In the genomic region with DNA sequence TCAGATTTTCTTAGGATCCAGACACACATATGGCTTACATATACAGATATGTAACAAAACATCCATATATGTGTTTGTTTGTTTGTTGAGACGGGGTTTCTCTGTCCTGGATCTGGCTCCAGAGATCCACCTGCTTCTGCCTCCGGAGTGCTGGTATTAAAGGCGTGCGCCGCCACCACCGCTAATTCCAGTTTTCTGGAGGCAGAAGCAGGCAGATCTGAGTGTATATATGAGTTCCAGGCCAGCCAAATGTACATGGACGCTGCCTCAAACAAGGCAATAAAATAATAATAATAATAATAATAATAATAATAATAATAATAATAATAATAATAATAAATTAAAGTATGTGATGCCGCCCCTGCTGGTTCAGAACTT, we compare ENCODE assay signal across 10 mouse cellular contexts. TPM values are rescaled to one million over a fixed set of nuclear protein-coding genes. Genes with fewer than 3 reads are reported as not detected.
A peak's percentile ranks its signal among the peaks of the same experiment; 100 is the strongest.
DNase-seq lines count a peak whose midpoint lies in the region; ATAC-seq and TF ChIP-seq lines count a peak whose summit lies in the region.
"Had no signal": no experiment of that assay in that cellular context is flagged by ENCODE, and none has a peak within 500 bp of the region (broad histone marks: within the 10 kb centered on the region; RNA-seq: fewer than 3 reads in every experiment).

No protein-coding gene starts in this region.

- 60% methylated on average over 8 of the region's 8 CpGs for WGBS in forebrain, embryonic 10.5 days
- 56% methylated on average over 8 of the region's 8 CpGs for WGBS in forebrain, embryonic 16.5 days
- 62% methylated on average over 8 of the region's 8 CpGs for WGBS in midbrain, embryonic 10.5 days
- 57% methylated on average over 8 of the region's 8 CpGs for WGBS in midbrain, embryonic 14.5 days
- WGBS in intestine, postnatal 0 days: 55% methylated on average over 8 of the region's 8 CpGs
- 54% methylated on average over 8 of the region's 8 CpGs for WGBS in neural tube, embryonic 15.5 days

- peaks cover 19% of the 10 kb centered on the region for H3K36me3 ChIP-seq in forebrain, embryonic 10.5 days (replicated peaks)
- peaks cover 3% of the 10 kb centered on the region; the same call in 1 of the 2 replicates for H3K36me3 ChIP-seq in forebrain, embryonic 16.5 days (ENCODE audit: control insufficient read depth, insufficient read depth)
- H3K36me3 ChIP-seq in midbrain, embryonic 10.5 days: peaks cover 16% of the 10 kb centered on the region
- H3K36me3 ChIP-seq in midbrain, embryonic 14.5 days (ENCODE audit: control insufficient read depth, insufficient read depth, low read length): peaks cover 14% of the 10 kb centered on the region
- peaks cover 4% of the 10 kb centered on the region; the same call in 1 of the 2 replicates for H3K36me3 ChIP-seq in intestine, postnatal 0 days (ENCODE audit: control insufficient read depth, insufficient read depth)
- peaks cover 13% of the 10 kb centered on the region for H3K36me3 ChIP-seq in neural tube, embryonic 15.5 days
- H3K36me3 ChIP-seq: liver, embryonic 13.5 days had no signal

- no peak for TF ChIP-seq CTCF in intestine, postnatal 0 days (IDR thresholded peaks at IDR 0.05; ENCODE audit: low read depth)

- no peaks in the 10 kb centered on the region for H3K9me3 ChIP-seq in forebrain, embryonic 10.5 days
- H3K9me3 ChIP-seq in forebrain, embryonic 16.5 days (ENCODE audit: control insufficient read depth, low read length): no peaks in the 10 kb centered on the region
- H3K9me3 ChIP-seq in midbrain, embryonic 10.5 days (replicated peaks): no peaks in the 10 kb centered on the region
- H3K9me3 ChIP-seq in midbrain, embryonic 14.5 days (ENCODE audit: control insufficient read depth, low read length): no peaks in the 10 kb centered on the region
- H3K9me3 ChIP-seq in intestine, postnatal 0 days (ENCODE audit: control insufficient read depth): no peaks in the 10 kb centered on the region
- no peaks in the 10 kb centered on the region for H3K9me3 ChIP-seq in neural tube, embryonic 15.5 days (replicated peaks)
- H3K9me3 ChIP-seq: liver, embryonic 13.5 days had no signal

- peak overlapping the region; percentile 73; the same call in 1 of the 2 replicates for H3K4me3 ChIP-seq in forebrain, embryonic 10.5 days
- no peak overlapping the region; the same call in 1 of the 2 replicates for H3K4me3 ChIP-seq in forebrain, embryonic 16.5 days (replicated peaks; ENCODE audit: low read length)
- peak overlapping the region; percentile 68; the same call in 1 of the 2 replicates for H3K4me3 ChIP-seq in midbrain, embryonic 10.5 days
- H3K4me3 ChIP-seq in midbrain, embryonic 14.5 days (replicated peaks; ENCODE audit: low read depth, low read length): no peak overlapping the region
- peak overlapping the region; percentile 68; the same call in 1 of the 2 replicates for H3K4me3 ChIP-seq in intestine, postnatal 0 days (ENCODE audit: low read depth, low read length)
- H3K4me3 ChIP-seq in neural tube, embryonic 15.5 days (replicated peaks): 0 out of 2 replicates have a peak overlapping the region, but pooled peaks have one; percentile 71

- H3K27ac ChIP-seq in forebrain, embryonic 10.5 days: no peak overlapping the region
- H3K27ac ChIP-seq in forebrain, embryonic 16.5 days (ENCODE audit: low read length): no peak overlapping the region
- H3K27ac ChIP-seq in midbrain, embryonic 10.5 days (replicated peaks): no peak overlapping the region
- H3K27ac ChIP-seq in midbrain, embryonic 14.5 days (replicated peaks; ENCODE audit: low read depth, low read length): no peak overlapping the region
- no peak overlapping the region for H3K27ac ChIP-seq in intestine, postnatal 0 days (ENCODE audit: low read depth, low read length)
- H3K27ac ChIP-seq in neural tube, embryonic 15.5 days (replicated peaks): no peak overlapping the region

- ATAC-seq in forebrain, embryonic 16.5 days: no peak; the same call in 1 of the 2 replicates
- ATAC-seq in midbrain, embryonic 14.5 days (ENCODE audit: low FRiP score, low TSS enrichment): no peak
- no peak for ATAC-seq in intestine, postnatal 0 days
- peak; percentile 8; the same call in 1 of the 2 replicates for ATAC-seq in neural tube, embryonic 15.5 days (ENCODE audit: low FRiP score)

- no peak overlapping the region for H3K9ac ChIP-seq in forebrain, embryonic 16.5 days (replicated peaks; ENCODE audit: low read depth, low read length)
- no peak overlapping the region for H3K9ac ChIP-seq in midbrain, embryonic 14.5 days (replicated peaks; ENCODE audit: low read length)
- H3K9ac ChIP-seq in intestine, postnatal 0 days (ENCODE audit: low read depth, low read length): no peak overlapping the region
- H3K9ac ChIP-seq in neural tube, embryonic 15.5 days (replicated peaks): no peak overlapping the region

- no peak overlapping the region for H3K4me2 ChIP-seq in forebrain, embryonic 16.5 days (ENCODE audit: low read length)
- H3K4me2 ChIP-seq in midbrain, embryonic 14.5 days (ENCODE audit: low read length): no peak overlapping the region
- H3K4me2 ChIP-seq in intestine, postnatal 0 days (replicated peaks; ENCODE audit: low read depth): peak overlapping the region; percentile 90
- H3K4me2 ChIP-seq in neural tube, embryonic 15.5 days: no peak overlapping the region

- no peak for DNase-seq in forebrain, embryonic 10.5 days (ENCODE audit: extremely low spot score, low spot score)
- DNase-seq in midbrain, embryonic 10.5 days (ENCODE audit: low spot score): no peak
- DNase-seq in midbrain, embryonic 14.5 days: no peak
- DNase-seq in layer of hippocampus, adult 18-20 months (ENCODE audit: low spot score in 2 of 2): no peak
- no peak for DNase-seq in kidney, adult 18-20 months

- H3K4me1 ChIP-seq in forebrain, embryonic 10.5 days: peaks cover 11% of the 10 kb centered on the region
- peaks cover 17% of the 10 kb centered on the region for H3K4me1 ChIP-seq in forebrain, embryonic 16.5 days (replicated peaks; ENCODE audit: control insufficient read depth, insufficient read depth, low read length)
- peaks cover 8% of the 10 kb centered on the region for H3K4me1 ChIP-seq in midbrain, embryonic 10.5 days
- H3K4me1 ChIP-seq in midbrain, embryonic 14.5 days (ENCODE audit: control insufficient read depth, insufficient read depth, low read length): peaks cover 19% of the 10 kb centered on the region
- 0 out of 2 replicates have a peak, but pooled peaks cover 5% of the 10 kb centered on the region for H3K4me1 ChIP-seq in intestine, postnatal 0 days (replicated peaks; ENCODE audit: control insufficient read depth, insufficient read depth, low read length)
- H3K4me1 ChIP-seq in neural tube, embryonic 15.5 days: peaks cover 16% of the 10 kb centered on the region

- no peaks in the 10 kb centered on the region for H3K27me3 ChIP-seq in forebrain, embryonic 10.5 days (ENCODE audit: poor library complexity, severe bottlenecking)
- H3K27me3 ChIP-seq in forebrain, embryonic 16.5 days (replicated peaks; ENCODE audit: control insufficient read depth, insufficient read depth, low read length): no peaks in the 10 kb centered on the region
- H3K27me3 ChIP-seq in midbrain, embryonic 10.5 days (ENCODE audit: low read depth, poor library complexity, severe bottlenecking): no peaks in the 10 kb centered on the region
- no peaks in the 10 kb centered on the region for H3K27me3 ChIP-seq in midbrain, embryonic 14.5 days (ENCODE audit: control insufficient read depth, insufficient read depth, low read length)
- no peaks in the 10 kb centered on the region for H3K27me3 ChIP-seq in intestine, postnatal 0 days (replicated peaks; ENCODE audit: control insufficient read depth, insufficient read depth, low read length)
- H3K27me3 ChIP-seq in neural tube, embryonic 15.5 days (replicated peaks): no peaks in the 10 kb centered on the region
- H3K27me3 ChIP-seq: liver, embryonic 13.5 days had no signal

RNA-seq across cellular contexts. Expression of gene Eid2b, which starts 0.3 kb away (rescaled TPM):
- 9.6 and 9.7 TPM in 2 replicates for polyA plus RNA-seq in forebrain, embryonic 10.5 days (2016; fragmentation: Nextera tagmentation; extraction: Ambion mirVana)
- polyA plus RNA-seq in forebrain, embryonic 16.5 days (2015; fragmentation: Nextera tagmentation; extraction: Ambion mirVana): 41.8 and 45.1 TPM in 2 replicates
- 11.9 and 15.3 TPM in 2 replicates for polyA plus RNA-seq in midbrain, embryonic 10.5 days (2016; fragmentation: Nextera tagmentation; extraction: Ambion mirVana)
- polyA plus RNA-seq in midbrain, embryonic 14.5 days (2014; fragmentation: Nextera tagmentation; extraction: Ambion mirVana): 40.2 TPM in 2 replicates
- 6.8 and 7.0 TPM in 2 replicates for polyA plus RNA-seq in intestine, postnatal 0 days (2015; fragmentation: Nextera tagmentation; extraction: Ambion mirVana)
- 33.5 and 37.7 TPM in 2 replicates for polyA plus RNA-seq in neural tube, embryonic 15.5 days (2015; fragmentation: Nextera tagmentation; extraction: Ambion mirVana)
- 10 to 100 TPM; 37.8 to 38.4 TPM for total RNA-seq in layer of hippocampus, adult 18-20 months (2021)

RNA-seq across cellular contexts. Expression of gene Eid2, which starts 9.5 kb away (rescaled TPM):
- 1.4 and 1.7 TPM in 2 replicates for polyA plus RNA-seq in forebrain, embryonic 10.5 days (2016; fragmentation: Nextera tagmentation; extraction: Ambion mirVana)
- 3.8 and 4.1 TPM in 2 replicates for polyA plus RNA-seq in forebrain, embryonic 16.5 days (2015; fragmentation: Nextera tagmentation; extraction: Ambion mirVana)
- 1.9 and 2.0 TPM in 2 replicates for polyA plus RNA-seq in midbrain, embryonic 10.5 days (2016; fragmentation: Nextera tagmentation; extraction: Ambion mirVana)
- polyA plus RNA-seq in midbrain, embryonic 14.5 days (2014; fragmentation: Nextera tagmentation; extraction: Ambion mirVana): 6.8 and 14.7 TPM in 2 replicates
- polyA plus RNA-seq in intestine, postnatal 0 days (2015; fragmentation: Nextera tagmentation; extraction: Ambion mirVana): 3.1 and 3.7 TPM in 2 replicates
- polyA plus RNA-seq in neural tube, embryonic 15.5 days (2015; fragmentation: Nextera tagmentation; extraction: Ambion mirVana): 6.9 and 18.2 TPM in 2 replicates
- 10 to 100 TPM; 59.3 to 61.3 TPM for total RNA-seq in layer of hippocampus, adult 18-20 months (2021)

RNA-seq across cellular contexts. Expression of gene Selenov, which starts 13.8 kb away (rescaled TPM):
- polyA plus RNA-seq in forebrain, embryonic 10.5 days (2016; fragmentation: Nextera tagmentation; extraction: Ambion mirVana): 0.50 and 0.66 TPM in 2 replicates
- 0.16 TPM in 1 of 2 replicates, not detected in the other for polyA plus RNA-seq in forebrain, embryonic 16.5 days (2015; fragmentation: Nextera tagmentation; extraction: Ambion mirVana)
- 0.46 and 1.4 TPM in 2 replicates for polyA plus RNA-seq in midbrain, embryonic 10.5 days (2016; fragmentation: Nextera tagmentation; extraction: Ambion mirVana)
- polyA plus RNA-seq in midbrain, embryonic 14.5 days (2014; fragmentation: Nextera tagmentation; extraction: Ambion mirVana): 0.28 and 1.8 TPM in 2 replicates
- polyA plus RNA-seq in intestine, postnatal 0 days (2015; fragmentation: Nextera tagmentation; extraction: Ambion mirVana): 0.24 TPM in 1 of 2 replicates, not detected in the other
- 1.8 and 2.4 TPM in 2 replicates for polyA plus RNA-seq in neural tube, embryonic 15.5 days (2015; fragmentation: Nextera tagmentation; extraction: Ambion mirVana)
- under 1 TPM in 1 of 2 experiments, not detected in 1; 0.25 TPM for total RNA-seq in layer of hippocampus, adult 18-20 months (2021)
- total RNA-seq: adrenal gland, postnatal 25 days had no signal
- polyA plus RNA-seq: liver, embryonic 13.5 days had no signal

RNA-seq across cellular contexts. Expression of gene Dll3, which starts 24.8 kb away (rescaled TPM):
- 13.4 and 13.7 TPM in 2 replicates for polyA plus RNA-seq in forebrain, embryonic 10.5 days (2016; fragmentation: Nextera tagmentation; extraction: Ambion mirVana)
- 9.9 and 10.5 TPM in 2 replicates for polyA plus RNA-seq in forebrain, embryonic 16.5 days (2015; fragmentation: Nextera tagmentation; extraction: Ambion mirVana)
- 39.0 and 61.2 TPM in 2 replicates for polyA plus RNA-seq in midbrain, embryonic 10.5 days (2016; fragmentation: Nextera tagmentation; extraction: Ambion mirVana)
- polyA plus RNA-seq in midbrain, embryonic 14.5 days (2014; fragmentation: Nextera tagmentation; extraction: Ambion mirVana): 24.1 and 32.2 TPM in 2 replicates
- 0.90 and 0.95 TPM in 2 replicates for polyA plus RNA-seq in intestine, postnatal 0 days (2015; fragmentation: Nextera tagmentation; extraction: Ambion mirVana)
- 18.6 and 19.8 TPM in 2 replicates for polyA plus RNA-seq in neural tube, embryonic 15.5 days (2015; fragmentation: Nextera tagmentation; extraction: Ambion mirVana)
- 1 to 10 TPM; 2.1 to 2.6 TPM for total RNA-seq in layer of hippocampus, adult 18-20 months (2021)
- total RNA-seq: adrenal gland, postnatal 25 days had no signal

RNA-seq across cellular contexts. Expression of gene Timm50, which starts 34.6 kb away (rescaled TPM):
- polyA plus RNA-seq in forebrain, embryonic 10.5 days (2016; fragmentation: Nextera tagmentation; extraction: Ambion mirVana): 238 and 253 TPM in 2 replicates
- 144 and 146 TPM in 2 replicates for polyA plus RNA-seq in forebrain, embryonic 16.5 days (2015; fragmentation: Nextera tagmentation; extraction: Ambion mirVana)
- 249 and 261 TPM in 2 replicates for polyA plus RNA-seq in midbrain, embryonic 10.5 days (2016; fragmentation: Nextera tagmentation; extraction: Ambion mirVana)
- polyA plus RNA-seq in midbrain, embryonic 14.5 days (2014; fragmentation: Nextera tagmentation; extraction: Ambion mirVana): 136 and 138 TPM in 2 replicates
- 68.8 and 69.7 TPM in 2 replicates for polyA plus RNA-seq in intestine, postnatal 0 days (2015; fragmentation: Nextera tagmentation; extraction: Ambion mirVana)
- polyA plus RNA-seq in neural tube, embryonic 15.5 days (2015; fragmentation: Nextera tagmentation; extraction: Ambion mirVana): 125 and 136 TPM in 2 replicates
- total RNA-seq in layer of hippocampus, adult 18-20 months (2021): 10 to 100 TPM; 42.4 to 44.3 TPM

Comparison
In these comparisons a context has a peak if more than half of its experiments do, and no peak if none do; other contexts are left out.
1. H3K4me3 ChIP-seq: peak in forebrain, embryonic 10.5 days (single experiment), midbrain, embryonic 10.5 days (single experiment), intestine, postnatal 0 days (single experiment) and neural tube, embryonic 15.5 days (single experiment); none in forebrain, embryonic 16.5 days (single experiment) and midbrain, embryonic 14.5 days (single experiment).